Mouse (Mus musculus): ENCODE data around the gene Inka1.

The Inka1 gene

DNA sequence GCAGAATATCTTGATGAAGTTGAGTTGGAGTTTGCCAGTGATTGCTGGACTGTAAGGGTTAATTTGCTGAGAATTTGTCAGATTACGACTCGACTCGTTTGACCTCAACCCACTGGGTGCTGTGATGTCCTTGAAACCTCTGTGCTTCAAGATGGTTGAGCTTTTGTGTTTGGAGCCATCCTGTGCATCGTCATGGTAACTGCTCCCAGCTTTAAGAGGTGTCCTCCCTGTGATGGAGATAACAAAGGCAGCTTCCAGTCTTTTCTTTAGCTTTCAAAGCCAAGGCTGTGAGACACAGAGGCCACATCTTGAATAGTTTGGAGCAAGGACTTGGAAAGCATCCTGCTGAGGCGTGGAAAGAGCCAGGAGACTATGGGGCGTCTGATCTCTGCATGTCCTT lies 28.5 kb downstream of the Inka1 start:
- no peak for DNase-seq (ENCODE audit: low spot score in 2 of 2)

DNA sequence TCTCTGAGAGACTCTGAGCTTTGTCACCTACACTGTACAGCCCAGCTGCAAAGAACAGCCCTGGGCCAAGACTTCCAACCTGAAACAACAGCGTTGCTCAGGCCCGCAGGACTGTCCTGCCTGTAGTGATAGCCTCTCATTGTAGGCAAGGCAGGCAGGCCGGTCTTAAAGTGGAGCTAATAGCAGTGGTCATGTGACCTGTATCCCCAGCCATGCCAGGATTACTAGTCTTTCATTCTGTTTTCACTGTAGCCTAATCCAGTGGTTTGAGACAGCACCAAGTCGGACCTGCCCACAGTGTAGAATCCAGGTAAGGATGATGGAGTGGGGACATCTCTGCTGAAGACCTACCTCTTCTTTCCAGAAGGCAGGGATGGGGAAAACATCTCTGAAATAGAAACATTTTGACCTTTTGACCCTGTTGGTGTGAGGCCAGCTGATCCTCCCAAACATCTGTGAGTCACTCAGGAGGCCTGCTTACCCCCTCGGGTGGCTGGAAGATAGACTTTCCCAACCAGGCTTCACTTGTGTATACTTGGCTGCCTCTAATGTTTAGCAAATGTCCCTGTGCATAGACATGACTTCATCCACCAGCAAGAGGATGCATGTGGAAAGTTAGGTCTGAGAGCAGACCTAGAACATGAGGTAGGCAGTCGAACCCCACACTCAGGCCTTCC lies 29.9 kb downstream of the Inka1 start:
- no peak for DNase-seq (ENCODE audit: low spot score in 2 of 2)

- DNase-seq (ENCODE audit: low spot score in 2 of 2) = peak; percentile 85 to 94
Measured at GRCm38 (mm10) chr9:107950460-107951355, 35.0 kb downstream of the Inka1 start.

DNA sequence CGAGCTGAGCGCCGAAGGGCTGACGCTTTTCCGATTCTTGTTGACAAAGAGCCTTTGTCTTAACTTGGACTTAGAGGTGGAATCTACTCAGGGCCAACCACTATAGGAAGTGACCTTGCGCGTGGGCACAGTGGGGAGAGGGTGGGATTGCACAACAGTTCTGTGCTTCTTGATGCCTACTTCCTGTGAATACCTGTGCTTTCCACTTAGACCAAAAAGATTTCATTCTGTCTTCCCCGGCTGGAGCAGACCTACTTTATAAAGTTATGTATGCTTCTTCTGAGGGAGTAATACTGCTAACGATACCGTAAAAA lies 35.8 kb downstream of the Inka1 start, which contains the start of gene Traip:
Traip (plus strand) TSS at position 215 of the 314 bp plus-strand sequence.
- DNase-seq (ENCODE audit: low spot score in 2 of 2) = no peak

DNA sequence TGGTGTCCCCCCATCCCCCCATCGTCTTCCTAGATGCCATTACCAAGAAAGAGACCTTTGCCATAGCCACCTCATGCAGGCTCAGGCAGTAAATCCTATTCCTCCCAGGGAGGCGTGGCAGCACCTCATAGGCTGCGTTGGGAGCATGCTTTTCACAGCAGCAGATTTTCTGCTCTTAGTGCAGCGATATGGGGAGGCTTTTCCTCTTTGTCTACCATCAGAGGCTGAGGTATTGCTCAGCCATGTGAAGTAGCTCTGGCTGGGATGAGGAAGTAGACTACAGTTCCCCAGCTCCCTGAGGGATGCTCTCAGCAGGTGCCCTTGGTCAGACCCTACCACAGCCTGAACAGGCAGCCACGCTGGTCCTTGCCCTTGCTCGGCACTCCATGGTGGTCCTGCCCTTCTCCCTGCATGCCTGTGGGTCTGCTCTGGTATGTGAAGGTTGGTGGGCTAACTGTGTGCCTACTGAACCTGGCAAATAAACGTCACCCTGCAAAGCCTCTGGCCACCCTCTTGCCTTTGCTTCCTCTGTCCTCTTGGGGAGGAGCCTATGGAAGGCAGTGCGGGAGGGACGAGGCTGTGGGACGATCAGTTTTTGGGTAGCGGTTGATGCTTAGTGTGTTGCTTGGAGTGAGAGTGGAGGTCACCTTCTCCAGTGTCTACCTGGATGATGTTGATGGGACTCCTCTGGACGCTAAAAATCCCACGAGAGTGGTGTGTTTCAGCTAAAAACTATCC lies 36.3 kb downstream of the Inka1 start:
- DNase-seq (ENCODE audit: low spot score in 2 of 2) = no peak

GRCm38 (mm10) chr9:107947241-107948194 lies 38.2 kb downstream of the Inka1 start:
- no peak for DNase-seq (ENCODE audit: low spot score in 2 of 2)

GRCm38 (mm10) chr9:107936831-107937230 lies 48.8 kb downstream of the Inka1 start:
- DNase-seq (ENCODE audit: low spot score in 2 of 2) = no peak

DNA sequence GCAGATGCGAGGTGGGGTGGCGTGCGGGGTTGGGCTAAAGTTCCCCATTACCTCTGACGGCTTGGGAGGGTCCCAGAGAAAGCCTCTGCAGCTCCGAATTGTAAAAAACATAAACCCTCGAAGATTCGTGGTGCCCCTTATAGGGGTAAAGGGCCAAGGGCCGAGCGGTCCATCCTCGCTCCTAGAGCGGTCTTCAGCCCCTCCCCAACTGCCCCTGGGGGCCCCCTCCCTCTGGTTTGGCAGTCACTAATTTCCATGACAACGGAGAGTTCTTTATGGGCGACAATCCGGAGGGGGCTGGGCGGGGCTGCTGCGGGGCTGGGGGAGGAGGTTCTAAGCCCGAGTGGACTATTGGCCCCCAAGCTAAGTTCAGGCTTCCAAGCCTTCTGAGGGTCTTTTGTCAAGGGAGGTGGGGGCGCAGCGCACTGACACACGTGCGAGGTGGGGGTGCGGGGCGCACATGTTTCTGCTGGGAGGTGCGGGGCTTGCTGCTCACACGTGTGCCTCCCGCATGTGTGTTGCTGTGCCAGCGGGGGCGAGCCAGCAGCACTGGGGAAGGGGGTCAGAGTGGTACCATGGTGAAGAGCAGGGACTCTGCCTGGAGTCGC lies 49.4 kb downstream of the Inka1 start:
- DNase-seq (ENCODE audit: low spot score in 2 of 2) = no peak

GRCm38 (mm10) chr9:107935790-107936214 lies 49.9 kb downstream of the Inka1 start:
- no peak for DNase-seq (ENCODE audit: low spot score in 2 of 2)

DNA sequence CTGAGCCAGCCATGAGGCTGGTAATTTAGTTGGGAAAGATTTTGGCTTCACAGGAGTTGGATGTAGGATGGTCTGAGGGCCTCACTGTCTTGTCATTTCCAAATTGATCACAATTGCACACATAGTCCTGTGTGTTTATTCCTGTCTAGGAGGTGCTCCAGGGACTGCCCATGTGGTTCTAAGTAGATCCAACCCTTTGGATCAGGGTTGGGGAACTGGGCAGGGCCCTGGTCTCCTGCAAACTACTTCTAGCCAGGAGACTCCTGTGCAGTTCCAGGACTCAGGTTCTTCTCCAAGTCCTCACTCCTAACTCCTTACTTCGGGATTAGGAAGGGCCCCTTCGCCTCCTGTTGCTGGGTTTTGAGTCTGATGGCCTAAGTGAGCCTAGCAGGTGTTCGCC lies 50.3 kb downstream of the Inka1 start, which contains the start of gene Camkv:
Camkv (plus strand) TSS at position 301 of the 400 bp plus-strand sequence.
- no peak for DNase-seq (ENCODE audit: low spot score in 2 of 2)
